Mouse (Mus musculus): Measurements from ENCODE around the gene Pgs1. TPM values are rescaled to one million over a fixed set of nuclear protein-coding genes. Genes with fewer than 3 reads are reported as not detected.

The Pgs1 gene
- polyA plus RNA-seq, 1 experiment from 2014 or later = 45.9 TPM

GRCm38 (mm10) chr11:117971646-117972242 is 14.3 kb upstream of the Pgs1 start:
- Histone ChIP-seq H3K9me3 (no peaks in the 10 kb centered on the region), H3K4me3 (replicated peaks) (no peak overlapping the region), H3K36me3 (replicated peaks) (no peaks in the 10 kb centered on the region), H3K4me1 (peaks cover 71% of the 10 kb centered on the region), H3K9ac (no peak overlapping the region), H3K27me3 (peaks cover 52% of the 10 kb centered on the region), H3K4me2 (no peak overlapping the region), H3K27ac (no peak overlapping the region)
- 50% methylated on average over 2 of the region's 2 CpGs for WGBS
- ATAC-seq (ENCODE audit: low FRiP score) = no peak

- no peak for ATAC-seq (ENCODE audit: low FRiP score)
- Histone ChIP-seq H3K27ac (no peak overlapping the region), H3K9me3 (no peaks in the 10 kb centered on the region), H3K36me3 (replicated peaks) (no peaks in the 10 kb centered on the region), H3K4me2 (no peak overlapping the region), H3K27me3 (peaks cover 41% of the 10 kb centered on the region), H3K9ac (no peak overlapping the region), H3K4me1 (peaks cover 61% of the 10 kb centered on the region), H3K4me3 (replicated peaks) (no peak overlapping the region)
- WGBS = 50% methylated on average over 11 of the region's 11 CpGs
Measured at GRCm38 (mm10) chr11:117972656-117973558, 13.2 kb upstream of the Pgs1 start.

- H3K27me3 ChIP-seq = peaks cover 45% of the 10 kb centered on the region
- H3K36me3 ChIP-seq (replicated peaks) = no peaks in the 10 kb centered on the region
- ATAC-seq (ENCODE audit: low FRiP score) = no peak
- H3K4me1 ChIP-seq = peaks cover 57% of the 10 kb centered on the region
- H3K4me3 ChIP-seq (replicated peaks) = no peak overlapping the region
- no peaks in the 10 kb centered on the region for H3K9me3 ChIP-seq
- no peak overlapping the region for H3K27ac ChIP-seq
- no peak overlapping the region for H3K4me2 ChIP-seq
- no peak overlapping the region for H3K9ac ChIP-seq
- 41% methylated on average over 5 of the region's 5 CpGs for WGBS
Measured at GRCm38 (mm10) chr11:117973569-117973968, 12.5 kb upstream of the Pgs1 start.

DNA sequence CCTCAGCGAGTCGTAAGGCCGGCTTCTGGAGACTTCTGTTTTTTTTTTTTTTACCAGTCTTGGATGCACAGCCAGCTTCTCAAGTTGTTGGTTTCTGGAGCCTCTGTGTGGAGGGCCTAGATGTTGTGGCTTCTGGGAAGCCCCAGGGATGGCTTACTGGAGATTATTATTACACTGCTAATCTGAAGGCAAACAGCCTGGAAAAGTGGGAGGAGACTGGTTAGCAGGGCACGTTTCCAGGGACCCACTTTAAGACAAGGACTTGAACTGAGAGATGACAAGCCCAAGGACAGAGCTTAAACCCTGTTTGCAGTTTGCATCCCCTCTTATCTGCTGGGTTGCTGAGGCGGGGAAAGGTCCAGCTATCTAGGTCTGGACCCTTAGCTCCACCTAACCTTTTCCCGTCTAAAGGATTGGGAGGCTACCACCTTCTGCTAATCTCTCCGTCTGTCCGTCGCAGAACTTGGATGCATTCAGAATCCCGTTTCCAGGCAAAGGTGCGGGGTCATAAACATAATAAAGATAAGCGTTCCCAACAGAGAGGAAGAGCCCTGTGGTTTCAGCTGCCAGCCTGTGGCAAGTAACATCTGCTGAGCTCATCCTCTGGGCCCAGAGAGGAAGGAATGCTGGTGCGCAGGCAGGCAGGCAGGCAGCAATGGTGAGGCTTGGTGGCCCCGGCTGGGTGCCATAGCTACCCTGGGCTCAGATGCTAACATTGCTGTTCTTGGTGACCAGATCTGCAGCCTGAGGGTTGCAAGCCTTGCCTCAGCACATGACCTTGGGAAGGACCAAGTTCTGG is 11.6 kb upstream of the Pgs1 start:
- no peak overlapping the region for H3K4me3 ChIP-seq (replicated peaks)
- H3K36me3 ChIP-seq (replicated peaks) = no peaks in the 10 kb centered on the region
- no peak overlapping the region for H3K27ac ChIP-seq
- 20% methylated on average over 14 of the region's 14 CpGs for WGBS
- no peak for ATAC-seq (ENCODE audit: low FRiP score)
- H3K9ac ChIP-seq = no peak overlapping the region
- peaks cover 54% of the 10 kb centered on the region for H3K4me1 ChIP-seq
- no peaks in the 10 kb centered on the region for H3K9me3 ChIP-seq
- peaks cover 45% of the 10 kb centered on the region for H3K27me3 ChIP-seq
- H3K4me2 ChIP-seq = no peak overlapping the region

DNA sequence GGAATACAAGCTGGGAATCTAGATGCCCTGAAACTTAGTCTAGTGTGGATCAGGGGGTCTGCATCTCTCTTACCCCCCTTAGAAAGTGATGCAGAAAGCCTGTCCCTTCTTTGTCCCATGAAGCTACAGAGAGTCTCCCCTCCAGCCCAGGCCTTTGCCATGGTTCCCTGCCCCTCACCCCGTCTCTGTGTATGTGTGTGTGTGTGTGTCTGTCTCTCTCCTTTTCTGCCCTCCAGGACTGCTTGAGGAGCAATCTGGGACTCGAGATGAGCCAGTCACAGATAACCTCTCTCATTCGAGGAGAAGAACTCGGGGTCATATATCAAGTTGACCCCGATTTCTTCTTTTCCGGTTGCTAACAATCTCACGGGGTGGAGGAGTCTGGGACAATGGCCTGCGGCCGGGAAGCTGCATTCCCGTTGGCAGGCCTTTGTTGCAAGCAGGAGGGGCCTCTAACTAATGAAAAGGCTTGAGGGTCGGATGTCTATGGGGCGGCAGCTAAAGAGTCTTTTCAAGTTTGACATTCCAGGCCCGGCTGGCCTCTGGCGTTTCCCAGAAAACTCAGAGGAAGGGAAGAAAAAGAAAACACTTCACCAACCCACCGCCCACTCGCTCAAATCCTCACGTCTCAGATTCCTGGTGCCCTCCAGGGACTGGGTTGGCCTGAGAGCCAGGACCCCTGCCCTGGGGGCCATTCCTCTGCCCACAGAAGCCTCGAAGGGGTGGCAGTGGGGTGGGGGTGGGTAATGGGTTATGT is 10.7 kb upstream of the Pgs1 start:
- ATAC-seq (ENCODE audit: low FRiP score) = peak; percentile 67; the same call in 1 of the 2 replicates
- H3K9ac ChIP-seq = no peak overlapping the region
- H3K4me1 ChIP-seq = peaks cover 46% of the 10 kb centered on the region
- peaks cover 42% of the 10 kb centered on the region for H3K27me3 ChIP-seq
- H3K36me3 ChIP-seq (replicated peaks) = no peaks in the 10 kb centered on the region
- peak overlapping the region; percentile 83 for H3K27ac ChIP-seq
- 2% methylated on average over 18 of the region's 18 CpGs for WGBS
- H3K9me3 ChIP-seq = no peaks in the 10 kb centered on the region
- no peak overlapping the region for H3K4me3 ChIP-seq (replicated peaks)
- H3K4me2 ChIP-seq = peak overlapping the region; percentile 19

GRCm38 (mm10) chr11:117976081-117976582 is 10.0 kb upstream of the Pgs1 start:
- H3K27ac ChIP-seq = peak overlapping the region; percentile 83
- no peaks in the 10 kb centered on the region for H3K9me3 ChIP-seq
- peak; percentile 51 for ATAC-seq (ENCODE audit: low FRiP score)
- under 1% methylated on average over 8 of the region's 8 CpGs for WGBS
- no peak overlapping the region for H3K4me3 ChIP-seq (replicated peaks)
- H3K36me3 ChIP-seq (replicated peaks) = no peaks in the 10 kb centered on the region
- H3K9ac ChIP-seq = peak overlapping the region; percentile 7; the same call in 1 of the 2 replicates
- peaks cover 36% of the 10 kb centered on the region for H3K27me3 ChIP-seq
- H3K4me1 ChIP-seq = peaks cover 40% of the 10 kb centered on the region
- peak overlapping the region; percentile 19 for H3K4me2 ChIP-seq

- H3K36me3 ChIP-seq (replicated peaks) = no peaks in the 10 kb centered on the region
- no peak for ATAC-seq (ENCODE audit: low FRiP score)
- no peak overlapping the region for H3K4me2 ChIP-seq
- no peak overlapping the region for H3K9ac ChIP-seq
- peaks cover 28% of the 10 kb centered on the region for H3K27me3 ChIP-seq
- 71% methylated on average over 4 of the region's 5 CpGs for WGBS
- peaks cover 35% of the 10 kb centered on the region for H3K4me1 ChIP-seq
- no peak overlapping the region for H3K27ac ChIP-seq
- H3K9me3 ChIP-seq = no peaks in the 10 kb centered on the region
- no peak overlapping the region for H3K4me3 ChIP-seq (replicated peaks)
Measured at GRCm38 (mm10) chr11:117977694-117978360, 8.3 kb upstream of the Pgs1 start.

DNA sequence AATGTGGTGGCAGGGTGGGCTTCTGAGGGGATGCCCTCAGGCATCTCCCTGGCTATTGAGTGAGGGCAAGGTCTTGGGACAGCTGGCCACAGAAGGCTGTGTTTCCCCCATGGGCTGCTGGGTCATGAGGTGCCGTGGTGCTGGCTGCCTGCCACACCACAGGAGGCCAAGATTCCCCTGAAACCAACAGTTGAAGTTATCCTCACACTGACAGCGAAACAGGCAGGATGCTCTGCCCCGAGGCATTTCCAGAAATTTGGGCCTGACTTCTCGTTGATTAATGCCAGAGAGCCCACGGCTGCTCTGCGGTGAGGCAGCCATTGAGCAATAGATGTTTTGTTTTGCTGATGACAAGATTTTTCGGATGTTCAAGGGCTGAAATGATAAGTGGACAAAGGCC is 6.7 kb upstream of the Pgs1 start:
- Histone ChIP-seq H3K9ac (no peak overlapping the region), H3K4me1 (peaks cover 26% of the 10 kb centered on the region), H3K9me3 (no peaks in the 10 kb centered on the region), H3K36me3 (replicated peaks) (no peaks in the 10 kb centered on the region), H3K27ac (no peak overlapping the region), H3K4me2 (no peak overlapping the region), H3K27me3 (peaks cover 13% of the 10 kb centered on the region; the same call in 1 of the 2 replicates), H3K4me3 (replicated peaks) (no peak overlapping the region)
- 78% methylated on average over 7 of the region's 7 CpGs for WGBS
- no peak for ATAC-seq (ENCODE audit: low FRiP score)

- H3K36me3 ChIP-seq (replicated peaks) = no peaks in the 10 kb centered on the region
- H3K4me3 ChIP-seq (replicated peaks) = no peak overlapping the region
- WGBS = 83% methylated on average over 5 of the region's 5 CpGs
Measured at GRCm38 (mm10) chr11:117982426-117982825, 3.7 kb upstream of the Pgs1 start.

GRCm38 (mm10) chr11:117983770-117984169 is 2.3 kb upstream of the Pgs1 start:
- no peak overlapping the region for H3K4me2 ChIP-seq
- H3K9ac ChIP-seq = no peak overlapping the region
- H3K4me1 ChIP-seq = peaks cover 22% of the 10 kb centered on the region
- no peak overlapping the region for H3K4me3 ChIP-seq (replicated peaks)
- no peaks in the 10 kb centered on the region for H3K36me3 ChIP-seq (replicated peaks)
- no peak overlapping the region for H3K27ac ChIP-seq
- H3K9me3 ChIP-seq = no peaks in the 10 kb centered on the region
- ATAC-seq (ENCODE audit: low FRiP score) = no peak
- 73% methylated on average over 7 of the region's 7 CpGs for WGBS
- 0 out of 2 replicates have a peak, but pooled peaks cover 2% of the 10 kb centered on the region for H3K27me3 ChIP-seq

More at GRCm38 (mm10) chr11:117982426-117982825, 3.7 kb upstream of the Pgs1 start:
- Histone ChIP-seq H3K27me3 (0 out of 2 replicates have a peak, but pooled peaks cover 7% of the 10 kb centered on the region), H3K9ac (no peak overlapping the region), H3K4me1 (peaks cover 12% of the 10 kb centered on the region), H3K27ac (no peak overlapping the region), H3K4me2 (no peak overlapping the region), H3K9me3 (no peaks in the 10 kb centered on the region)
- no peak for ATAC-seq (ENCODE audit: low FRiP score)

- H3K9ac ChIP-seq = peak overlapping the region; percentile 98
- no peaks in the 10 kb centered on the region for H3K9me3 ChIP-seq
- no peaks in the 10 kb centered on the region for H3K27me3 ChIP-seq
- ATAC-seq (ENCODE audit: low FRiP score) = peak; percentile 77
- H3K4me1 ChIP-seq = peaks cover 54% of the 10 kb centered on the region
- peak overlapping the region; percentile 82 for H3K27ac ChIP-seq
- H3K4me3 ChIP-seq (replicated peaks) = peak overlapping the region; percentile 100
- peak overlapping the region; percentile 94 for H3K4me2 ChIP-seq
- H3K36me3 ChIP-seq (replicated peaks) = no peaks in the 10 kb centered on the region
- WGBS = 1% methylated on average over 31 of the region's 32 CpGs
Measured at GRCm38 (mm10) chr11:117987032-117987451, 950 bp downstream of the Pgs1 start.
